Mouse (Mus musculus): ENCODE results near the gene Pitpnm1. TPM values are rescaled to one million over a fixed set of nuclear protein-coding genes. Genes with fewer than 3 reads are reported as not detected.

Pitpnm1 gene
- polyA plus RNA-seq, 1 experiment: 357 TPM

DNA sequence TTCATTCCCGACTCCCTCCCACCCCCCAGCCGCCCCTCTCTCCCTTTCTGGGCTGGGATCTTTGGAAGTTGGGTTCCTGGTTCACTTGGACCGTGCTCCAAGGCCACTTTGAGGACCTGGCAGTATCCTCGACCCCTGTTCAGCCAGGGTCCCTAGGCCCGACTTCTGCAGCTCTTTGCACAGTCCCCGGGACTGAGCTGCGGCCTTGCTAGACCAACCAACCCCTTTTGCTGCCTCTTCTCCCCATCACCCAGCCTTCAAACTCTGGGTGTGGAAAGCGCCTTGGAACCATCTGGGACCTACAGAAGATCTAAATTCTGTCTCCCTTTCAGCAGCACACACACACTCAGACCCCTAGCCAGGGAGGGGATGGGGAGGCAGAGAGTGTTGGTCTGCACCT lies 49.0 kb downstream of the Pitpnm1 start:
- DNase-seq: no peak
- peaks cover 60% of the 10 kb centered on the region for H3K4me1 ChIP-seq (replicated peaks; ENCODE audit: control insufficient read depth, insufficient read depth, low read length)
- 4% methylated on average over 8 of the region's 8 CpGs for WGBS

DNA sequence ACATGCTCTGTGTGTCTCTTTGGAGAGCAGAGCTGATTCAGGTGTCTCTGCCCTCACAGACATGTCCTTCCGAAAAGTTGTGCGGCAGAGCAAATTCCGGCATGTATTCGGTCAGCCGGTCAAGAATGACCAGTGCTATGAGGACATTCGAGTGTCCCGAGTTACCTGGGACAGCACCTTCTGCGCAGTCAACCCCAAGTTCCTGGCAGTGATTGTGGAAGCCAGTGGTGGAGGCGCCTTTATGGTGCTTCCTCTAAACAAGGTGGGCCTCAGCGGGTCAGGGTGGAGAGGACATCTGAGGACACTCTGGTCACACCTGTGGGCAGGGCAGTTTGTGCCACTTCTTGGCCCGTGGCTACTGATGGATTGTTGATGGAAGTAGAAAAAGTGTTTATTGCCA lies 49.5 kb downstream of the Pitpnm1 start:
- peak overlapping the region; percentile 67; the same call in 1 of the 2 replicates for H3K27ac ChIP-seq (ENCODE audit: control insufficient read depth, insufficient read depth, low read length)
- 70% methylated on average over 11 of the region's 11 CpGs for WGBS
- TF ChIP-seq CTCF (IDR thresholded peaks at IDR 0.05; ENCODE audit: borderline replicate concordance, control insufficient read depth, extremely low read depth, insufficient read depth, low read length, poor library complexity) (no peak), POLR2A (IDR thresholded peaks at IDR 0.05; ENCODE audit: control insufficient read depth, extremely low read depth, insufficient read depth, low read length, poor library complexity) (no peak)

More for the DNA sequence above, 49.0 kb downstream of the Pitpnm1 start:
- H3K36me3 ChIP-seq (ENCODE audit: control insufficient read depth, insufficient read depth, low read length): peaks cover 11% of the 10 kb centered on the region; the same call in 1 of the 2 replicates
- peak overlapping the region; percentile 76 for H3K4me3 ChIP-seq (ENCODE audit: control insufficient read depth, insufficient read depth, low read length)
- peak overlapping the region; percentile 67; the same call in 1 of the 2 replicates for H3K27ac ChIP-seq (ENCODE audit: control insufficient read depth, insufficient read depth, low read length)
- TF ChIP-seq POLR2A (IDR thresholded peaks at IDR 0.05; ENCODE audit: control insufficient read depth, extremely low read depth, insufficient read depth, low read length, poor library complexity): no peak
- 0 out of 2 replicates have a peak, but pooled peaks have one; percentile 3 for TF ChIP-seq CTCF (IDR thresholded peaks at IDR 0.05; ENCODE audit: borderline replicate concordance, control insufficient read depth, extremely low read depth, insufficient read depth, low read length, poor library complexity)
- no peaks in the 10 kb centered on the region for H3K27me3 ChIP-seq (ENCODE audit: control insufficient read depth, insufficient read depth, low read length)

DNA sequence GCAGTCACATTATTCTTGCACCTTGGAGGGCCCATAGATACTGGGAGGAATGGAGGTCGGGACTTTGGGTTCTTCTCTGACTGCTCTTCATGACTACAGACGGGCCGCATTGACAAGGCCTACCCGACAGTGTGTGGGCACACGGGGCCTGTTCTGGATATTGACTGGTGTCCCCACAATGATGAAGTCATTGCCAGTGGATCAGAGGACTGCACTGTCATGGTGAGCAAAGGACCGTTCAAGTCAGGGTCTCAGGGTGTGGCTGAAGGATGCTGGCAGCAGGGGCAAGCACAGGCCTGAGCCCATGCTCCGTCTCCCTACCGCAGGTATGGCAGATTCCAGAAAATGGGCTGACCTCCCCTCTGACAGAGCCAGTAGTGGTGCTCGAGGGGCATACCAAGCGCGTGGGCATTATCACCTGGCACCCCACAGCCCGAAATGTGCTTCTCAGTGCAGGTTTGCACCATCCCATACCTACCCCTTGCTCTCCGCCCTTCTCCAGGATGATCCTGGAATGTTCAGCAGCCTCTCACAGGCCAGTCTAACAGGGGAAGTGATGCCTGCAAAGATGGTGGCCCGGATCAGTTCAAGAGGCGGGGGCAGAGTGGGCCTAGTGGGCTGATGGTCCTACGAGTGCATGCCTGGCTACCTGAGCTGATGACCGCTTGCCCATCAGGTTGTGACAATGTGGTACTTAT lies 50.1 kb downstream of the Pitpnm1 start:
- DNase-seq: no peak
- 95% methylated on average over 17 of the region's 17 CpGs for WGBS
- Histone ChIP-seq H3K36me3 (ENCODE audit: control insufficient read depth, insufficient read depth, low read length) (peaks cover 11% of the 10 kb centered on the region; the same call in 1 of the 2 replicates), H3K4me1 (replicated peaks; ENCODE audit: control insufficient read depth, insufficient read depth, low read length) (peaks cover 54% of the 10 kb centered on the region), H3K4me3 (ENCODE audit: control insufficient read depth, insufficient read depth, low read length) (peak overlapping the region; percentile 76; the same call in 1 of the 2 replicates), H3K27ac (ENCODE audit: control insufficient read depth, insufficient read depth, low read length) (no peak overlapping the region), H3K27me3 (ENCODE audit: control insufficient read depth, insufficient read depth, low read length) (no peaks in the 10 kb centered on the region)
- no peak for TF ChIP-seq CTCF (IDR thresholded peaks at IDR 0.05; ENCODE audit: borderline replicate concordance, control insufficient read depth, extremely low read depth, insufficient read depth, low read length, poor library complexity)
- TF ChIP-seq POLR2A (IDR thresholded peaks at IDR 0.05; ENCODE audit: control insufficient read depth, extremely low read depth, insufficient read depth, low read length, poor library complexity): no peak

More for the DNA sequence above, 49.5 kb downstream of the Pitpnm1 start:
- Histone ChIP-seq H3K4me3 (ENCODE audit: control insufficient read depth, insufficient read depth, low read length) (peak overlapping the region; percentile 76), H3K4me1 (replicated peaks; ENCODE audit: control insufficient read depth, insufficient read depth, low read length) (peaks cover 60% of the 10 kb centered on the region), H3K27me3 (ENCODE audit: control insufficient read depth, insufficient read depth, low read length) (no peaks in the 10 kb centered on the region), H3K36me3 (ENCODE audit: control insufficient read depth, insufficient read depth, low read length) (peaks cover 11% of the 10 kb centered on the region; the same call in 1 of the 2 replicates)
- no peak for DNase-seq

DNA sequence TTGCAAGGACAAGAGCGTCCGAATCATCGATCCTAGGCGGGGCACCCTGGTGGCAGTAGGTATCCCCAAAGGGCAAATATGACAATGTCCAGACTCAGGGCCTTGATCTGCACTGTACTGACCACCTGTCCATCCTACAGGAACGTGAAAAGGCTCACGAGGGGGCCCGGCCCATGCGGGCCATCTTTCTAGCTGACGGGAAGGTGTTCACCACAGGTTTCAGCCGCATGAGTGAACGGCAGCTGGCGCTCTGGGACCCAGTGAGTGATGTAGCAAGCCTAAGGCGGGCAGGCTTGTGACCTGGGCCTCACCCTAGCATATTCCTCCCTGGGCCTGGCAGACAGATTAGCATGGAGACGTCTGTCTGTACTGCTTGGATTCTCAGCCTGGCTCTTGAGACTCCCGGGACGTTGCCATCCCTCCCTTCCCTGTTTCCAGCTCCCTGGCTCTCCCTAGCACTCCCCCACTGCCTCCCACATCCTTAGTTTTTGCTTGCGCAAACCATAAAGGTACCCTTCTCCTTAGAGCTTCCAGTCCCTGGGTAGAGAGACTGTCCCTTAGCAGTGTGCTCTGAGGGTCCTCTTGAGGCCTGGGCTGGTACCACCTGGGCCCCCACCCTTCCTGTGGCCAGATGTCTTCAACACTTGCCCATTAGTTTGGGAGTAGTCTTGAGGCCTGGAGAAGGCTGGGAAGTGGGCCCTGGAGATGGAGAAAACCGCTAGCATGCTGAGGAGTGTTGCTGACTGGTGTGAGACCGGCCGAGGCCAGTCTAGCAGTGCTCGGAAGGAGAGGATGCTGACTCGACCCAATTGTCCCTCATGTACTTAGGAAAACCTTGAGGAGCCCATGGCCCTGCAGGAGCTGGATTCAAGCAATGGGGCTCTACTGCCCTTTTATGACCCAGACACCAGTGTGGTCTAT lies 51.0 kb downstream of the Pitpnm1 start:
- H3K4me1 ChIP-seq (replicated peaks; ENCODE audit: control insufficient read depth, insufficient read depth, low read length): peaks cover 50% of the 10 kb centered on the region
- TF ChIP-seq POLR2A (IDR thresholded peaks at IDR 0.05; ENCODE audit: control insufficient read depth, extremely low read depth, insufficient read depth, low read length, poor library complexity) (no peak), CTCF (IDR thresholded peaks at IDR 0.05; ENCODE audit: borderline replicate concordance, control insufficient read depth, extremely low read depth, insufficient read depth, low read length, poor library complexity) (no peak)
- H3K27ac ChIP-seq (ENCODE audit: control insufficient read depth, insufficient read depth, low read length): no peak overlapping the region
- H3K27me3 ChIP-seq (ENCODE audit: control insufficient read depth, insufficient read depth, low read length): no peaks in the 10 kb centered on the region
- H3K4me3 ChIP-seq (ENCODE audit: control insufficient read depth, insufficient read depth, low read length): no peak overlapping the region
- WGBS: 94% methylated on average over 22 of the region's 22 CpGs
- DNase-seq: no peak
- peaks cover 11% of the 10 kb centered on the region; the same call in 1 of the 2 replicates for H3K36me3 ChIP-seq (ENCODE audit: control insufficient read depth, insufficient read depth, low read length)

DNA sequence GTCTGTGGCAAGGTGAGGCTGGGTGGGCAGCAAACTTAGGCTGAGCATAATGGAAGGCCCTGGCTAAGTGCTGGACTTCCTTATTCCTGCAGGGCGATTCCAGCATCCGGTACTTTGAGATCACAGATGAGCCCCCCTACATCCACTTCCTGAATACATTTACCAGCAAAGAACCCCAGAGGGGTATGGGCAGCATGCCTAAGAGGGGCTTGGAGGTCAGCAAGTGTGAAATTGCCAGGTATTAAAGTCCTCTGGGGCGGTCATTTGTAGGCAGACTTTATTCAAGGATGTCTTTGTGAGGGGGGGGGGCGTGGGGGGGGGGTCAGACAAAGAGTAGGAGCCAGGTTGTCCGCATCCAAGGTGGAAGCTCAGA lies 51.7 kb downstream of the Pitpnm1 start:
- H3K27ac ChIP-seq (ENCODE audit: control insufficient read depth, insufficient read depth, low read length): no peak overlapping the region
- no peaks in the 10 kb centered on the region for H3K27me3 ChIP-seq (ENCODE audit: control insufficient read depth, insufficient read depth, low read length)
- H3K4me1 ChIP-seq (replicated peaks; ENCODE audit: control insufficient read depth, insufficient read depth, low read length): peaks cover 55% of the 10 kb centered on the region
- TF ChIP-seq POLR2A (IDR thresholded peaks at IDR 0.05; ENCODE audit: control insufficient read depth, extremely low read depth, insufficient read depth, low read length, poor library complexity) (no peak), CTCF (IDR thresholded peaks at IDR 0.05; ENCODE audit: borderline replicate concordance, control insufficient read depth, extremely low read depth, insufficient read depth, low read length, poor library complexity) (no peak)
- DNase-seq: no peak
- 96% methylated on average over 5 of the region's 5 CpGs for WGBS
- no peak overlapping the region for H3K4me3 ChIP-seq (ENCODE audit: control insufficient read depth, insufficient read depth, low read length)
- peaks cover 14% of the 10 kb centered on the region for H3K36me3 ChIP-seq (ENCODE audit: control insufficient read depth, insufficient read depth, low read length)

DNA sequence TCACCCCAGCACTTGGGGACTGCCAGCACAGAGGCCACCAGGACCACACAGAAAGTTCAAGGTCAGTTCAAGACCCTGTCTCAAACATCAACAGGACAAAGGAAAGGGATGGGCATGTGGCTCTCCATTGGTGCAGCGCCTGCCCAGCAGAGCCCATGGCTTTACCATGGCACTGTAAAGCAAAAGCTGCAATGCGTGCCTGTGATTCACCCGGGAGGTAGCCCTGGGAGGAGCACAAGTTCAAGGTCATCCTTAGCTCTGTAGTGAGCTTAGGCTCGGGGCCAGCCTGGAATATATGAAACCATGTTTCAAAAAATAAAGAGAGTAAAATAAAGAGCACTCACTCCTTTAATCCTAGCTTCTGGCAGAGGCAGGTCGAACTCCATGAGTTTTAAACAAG lies 52.1 kb downstream of the Pitpnm1 start:
- peaks cover 55% of the 10 kb centered on the region for H3K4me1 ChIP-seq (replicated peaks; ENCODE audit: control insufficient read depth, insufficient read depth, low read length)
- peaks cover 18% of the 10 kb centered on the region for H3K36me3 ChIP-seq (ENCODE audit: control insufficient read depth, insufficient read depth, low read length)
- H3K27me3 ChIP-seq (ENCODE audit: control insufficient read depth, insufficient read depth, low read length): no peaks in the 10 kb centered on the region
- no peak overlapping the region for H3K4me3 ChIP-seq (ENCODE audit: control insufficient read depth, insufficient read depth, low read length)
- H3K27ac ChIP-seq (ENCODE audit: control insufficient read depth, insufficient read depth, low read length): no peak overlapping the region
- WGBS: 96% methylated on average over 5 of the region's 5 CpGs
- no peak for DNase-seq
- TF ChIP-seq CTCF (IDR thresholded peaks at IDR 0.05; ENCODE audit: borderline replicate concordance, control insufficient read depth, extremely low read depth, insufficient read depth, low read length, poor library complexity) (no peak), POLR2A (IDR thresholded peaks at IDR 0.05; ENCODE audit: control insufficient read depth, extremely low read depth, insufficient read depth, low read length, poor library complexity) (no peak)
